Mouse (Mus musculus): Measurements from ENCODE around the gene Auts2. TPM values are rescaled to one million over a fixed set of nuclear protein-coding genes. Genes with fewer than 3 reads are reported as not detected.

Gene Auts2
- polyA plus RNA-seq, 1 experiment from 2014 or later = 95.1 TPM

DNA sequence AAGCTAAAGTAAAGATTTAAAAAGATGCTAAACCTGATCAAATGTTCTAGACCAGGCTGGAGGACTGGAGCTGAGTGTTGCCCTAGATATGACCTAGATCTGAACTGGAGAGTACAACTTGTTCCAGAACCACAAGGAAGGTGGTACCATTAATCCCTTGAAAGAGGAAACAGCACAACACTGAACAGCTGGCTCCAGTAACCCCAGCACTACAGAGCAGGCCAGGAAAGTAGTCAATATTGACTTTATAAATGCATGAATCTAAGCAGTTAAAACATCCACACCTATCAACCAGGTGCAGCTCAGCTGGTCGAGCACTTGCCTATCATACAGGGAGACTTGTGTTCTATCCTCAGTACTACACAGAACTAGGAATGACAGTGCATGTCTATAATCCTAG lies 281.4 kb downstream of the Auts2 start:
- Histone ChIP-seq H3K4me2 (no peak overlapping the region), H3K4me1 (peaks cover 40% of the 10 kb centered on the region), H3K27ac (no peak overlapping the region), H3K9me3 (replicated peaks) (no peaks in the 10 kb centered on the region), H3K4me3 (no peak overlapping the region), H3K36me3 (ENCODE audit: poor library complexity, severe bottlenecking) (0 out of 2 replicates have a peak, but pooled peaks cover 13% of the 10 kb centered on the region), H3K27me3 (no peaks in the 10 kb centered on the region), H3K9ac (no peak overlapping the region)
- 89% methylated on average over 1 of the region's 1 CpGs for WGBS
- ATAC-seq = no peak

DNA sequence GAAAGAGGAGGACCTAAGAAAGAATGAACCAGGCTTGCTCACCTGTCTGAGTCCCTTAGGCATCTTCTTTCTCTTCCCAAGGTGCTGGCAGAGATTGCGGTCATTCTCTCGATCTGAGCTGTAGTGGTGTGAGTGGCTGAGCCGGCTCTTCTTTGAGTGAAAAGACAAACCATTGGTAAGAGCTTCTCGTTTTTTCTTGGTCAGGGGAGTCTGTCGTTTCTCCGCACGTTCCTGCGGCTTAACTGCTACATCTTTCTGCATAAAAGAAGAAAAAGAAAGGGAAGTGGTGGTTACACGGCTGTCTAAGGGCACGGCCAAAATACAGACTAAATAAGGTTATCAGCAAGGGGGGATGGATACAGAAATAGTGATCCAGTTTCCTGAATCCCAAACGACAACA lies 284.3 kb downstream of the Auts2 start:
- ATAC-seq = no peak
- WGBS = 94% methylated on average over 11 of the region's 11 CpGs
- Histone ChIP-seq H3K9ac (no peak overlapping the region), H3K4me1 (peaks cover 19% of the 10 kb centered on the region), H3K4me3 (no peak overlapping the region), H3K9me3 (replicated peaks) (no peaks in the 10 kb centered on the region), H3K4me2 (no peak overlapping the region), H3K27ac (no peak overlapping the region), H3K36me3 (ENCODE audit: poor library complexity, severe bottlenecking) (peaks cover 13% of the 10 kb centered on the region; the same call in 1 of the 2 replicates), H3K27me3 (no peaks in the 10 kb centered on the region)

DNA sequence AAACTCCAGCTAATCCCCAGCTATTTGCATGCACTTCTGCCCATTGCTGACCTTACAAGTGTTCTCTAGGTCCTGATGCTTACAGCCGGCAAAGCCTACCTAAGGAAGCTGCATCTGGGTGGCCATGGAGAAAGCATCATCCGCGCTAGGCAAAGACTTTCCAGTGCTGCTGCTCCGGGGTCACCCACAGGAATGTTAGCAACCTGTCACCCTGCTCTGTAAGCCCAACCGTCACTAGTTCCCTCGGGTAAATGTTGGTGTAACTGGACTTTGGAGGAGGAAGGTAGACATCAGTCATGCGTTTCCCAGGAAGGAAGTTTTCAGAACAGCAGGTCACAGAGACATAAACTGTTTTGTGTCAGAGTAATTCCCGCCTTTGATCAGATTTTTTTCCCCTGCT lies 287.6 kb downstream of the Auts2 start:
- no peak for ATAC-seq
- no peak overlapping the region for H3K9ac ChIP-seq
- no peak overlapping the region for H3K4me3 ChIP-seq
- peaks cover 13% of the 10 kb centered on the region; the same call in 1 of the 2 replicates for H3K36me3 ChIP-seq (ENCODE audit: poor library complexity, severe bottlenecking)
- H3K9me3 ChIP-seq (replicated peaks) = no peaks in the 10 kb centered on the region
- no peak overlapping the region for H3K27ac ChIP-seq
- no peak overlapping the region for H3K4me2 ChIP-seq
- H3K4me1 ChIP-seq = 0 out of 2 replicates have a peak, but pooled peaks cover 9% of the 10 kb centered on the region
- 86% methylated on average over 8 of the region's 8 CpGs for WGBS
- no peaks in the 10 kb centered on the region for H3K27me3 ChIP-seq

GRCm38 (mm10) chr5:132249523-132249922 lies 293.6 kb downstream of the Auts2 start:
- Histone ChIP-seq H3K27ac (no peak overlapping the region), H3K4me2 (no peak overlapping the region), H3K36me3 (ENCODE audit: poor library complexity, severe bottlenecking) (no peaks in the 10 kb centered on the region), H3K9ac (no peak overlapping the region), H3K4me3 (no peak overlapping the region), H3K4me1 (peaks cover 25% of the 10 kb centered on the region), H3K9me3 (replicated peaks) (no peaks in the 10 kb centered on the region), H3K27me3 (no peaks in the 10 kb centered on the region)
- WGBS = 49% methylated on average over 11 of the region's 11 CpGs
- ATAC-seq = no peak

- 72% methylated on average over 7 of the region's 7 CpGs for WGBS
- no peak for ATAC-seq
These were observed 295.1 kb downstream of the Auts2 start for GRCm38 (mm10) chr5:132248069-132248468.

GRCm38 (mm10) chr5:132235460-132235859 lies 307.7 kb downstream of the Auts2 start:
- Histone ChIP-seq H3K27ac (no peak overlapping the region), H3K9me3 (replicated peaks) (no peaks in the 10 kb centered on the region), H3K9ac (no peak overlapping the region), H3K4me2 (no peak overlapping the region), H3K27me3 (no peaks in the 10 kb centered on the region), H3K36me3 (ENCODE audit: poor library complexity, severe bottlenecking) (no peaks in the 10 kb centered on the region), H3K4me3 (no peak overlapping the region), H3K4me1 (peaks cover 24% of the 10 kb centered on the region)
- no peak for ATAC-seq
- 83% methylated on average over 5 of the region's 5 CpGs for WGBS

More at GRCm38 (mm10) chr5:132248069-132248468, 295.1 kb downstream of the Auts2 start:
- Histone ChIP-seq H3K4me1 (peaks cover 25% of the 10 kb centered on the region), H3K4me2 (no peak overlapping the region), H3K36me3 (ENCODE audit: poor library complexity, severe bottlenecking) (no peaks in the 10 kb centered on the region), H3K9ac (no peak overlapping the region), H3K27ac (no peak overlapping the region), H3K27me3 (no peaks in the 10 kb centered on the region), H3K9me3 (replicated peaks) (no peaks in the 10 kb centered on the region), H3K4me3 (no peak overlapping the region)

DNA sequence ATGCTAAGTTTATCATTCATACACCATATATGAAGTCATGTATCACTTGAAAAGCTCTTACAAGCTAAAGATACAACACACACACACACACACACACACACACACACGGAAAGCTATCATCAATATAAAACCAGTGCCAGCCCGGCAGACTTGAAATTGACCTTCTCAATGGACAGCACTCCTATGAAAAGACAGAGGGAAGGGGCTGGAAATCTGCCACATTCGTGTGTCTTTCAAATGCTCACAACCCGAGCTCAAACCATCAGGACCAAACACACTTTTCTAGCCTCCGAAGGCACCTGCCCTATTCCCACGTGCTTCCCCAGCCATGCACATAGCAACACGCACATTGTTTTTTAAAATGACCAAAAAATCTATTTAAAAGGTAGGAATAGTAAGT lies 308.7 kb downstream of the Auts2 start:
- Histone ChIP-seq H3K4me3 (no peak overlapping the region), H3K4me1 (peaks cover 34% of the 10 kb centered on the region), H3K36me3 (ENCODE audit: poor library complexity, severe bottlenecking) (no peaks in the 10 kb centered on the region), H3K27me3 (no peaks in the 10 kb centered on the region), H3K9me3 (replicated peaks) (no peaks in the 10 kb centered on the region), H3K27ac (no peak overlapping the region), H3K4me2 (no peak overlapping the region), H3K9ac (no peak overlapping the region)
- WGBS = 64% methylated on average over 7 of the region's 7 CpGs
- ATAC-seq = no peak

- peak; percentile 79 for ATAC-seq
- 0 out of 2 replicates have a peak overlapping the region, but pooled peaks have one; percentile 27 for H3K27ac ChIP-seq
- H3K36me3 ChIP-seq (ENCODE audit: poor library complexity, severe bottlenecking) = no peaks in the 10 kb centered on the region
- H3K27me3 ChIP-seq = peaks cover 3% of the 10 kb centered on the region
- H3K4me1 ChIP-seq = peaks cover 44% of the 10 kb centered on the region
- peak overlapping the region; percentile 12; the same call in 1 of the 2 replicates for H3K4me2 ChIP-seq
- no peaks in the 10 kb centered on the region for H3K9me3 ChIP-seq (replicated peaks)
- WGBS = 24% methylated on average over 10 of the region's 10 CpGs
- H3K4me3 ChIP-seq = no peak overlapping the region
- peak overlapping the region; percentile 22; the same call in 1 of the 2 replicates for H3K9ac ChIP-seq
These were observed 311.7 kb downstream of the Auts2 start for GRCm38 (mm10) chr5:132231280-132232047.

GRCm38 (mm10) chr5:132229644-132230357 lies 313.3 kb downstream of the Auts2 start:
- peaks cover 3% of the 10 kb centered on the region for H3K27me3 ChIP-seq
- peaks cover 42% of the 10 kb centered on the region for H3K4me1 ChIP-seq
- peak overlapping the region; percentile 38 for H3K4me2 ChIP-seq
- H3K4me3 ChIP-seq = no peak overlapping the region
- 0 out of 2 replicates have a peak, but pooled peaks cover 3% of the 10 kb centered on the region for H3K36me3 ChIP-seq (ENCODE audit: poor library complexity, severe bottlenecking)
- ATAC-seq = peak; percentile 87
- H3K27ac ChIP-seq = peak overlapping the region; percentile 62
- no peaks in the 10 kb centered on the region for H3K9me3 ChIP-seq (replicated peaks)
- no peak overlapping the region for H3K9ac ChIP-seq
- 2% methylated on average over 8 of the region's 8 CpGs for WGBS

- no peak overlapping the region for H3K4me3 ChIP-seq
- WGBS = 24% methylated on average over 1 of the region's 1 CpGs
- peaks cover 42% of the 10 kb centered on the region for H3K4me1 ChIP-seq
- peak overlapping the region; percentile 38 for H3K4me2 ChIP-seq
- H3K27ac ChIP-seq = peak overlapping the region; percentile 62
- peaks cover 3% of the 10 kb centered on the region for H3K27me3 ChIP-seq
- H3K9me3 ChIP-seq (replicated peaks) = no peaks in the 10 kb centered on the region
- ATAC-seq = peak; percentile 66; the same call in 1 of the 2 replicates
- no peak overlapping the region for H3K9ac ChIP-seq
- H3K36me3 ChIP-seq (ENCODE audit: poor library complexity, severe bottlenecking) = 0 out of 2 replicates have a peak, but pooled peaks cover 3% of the 10 kb centered on the region
These were observed 314.1 kb downstream of the Auts2 start for GRCm38 (mm10) chr5:132229023-132229422.

DNA sequence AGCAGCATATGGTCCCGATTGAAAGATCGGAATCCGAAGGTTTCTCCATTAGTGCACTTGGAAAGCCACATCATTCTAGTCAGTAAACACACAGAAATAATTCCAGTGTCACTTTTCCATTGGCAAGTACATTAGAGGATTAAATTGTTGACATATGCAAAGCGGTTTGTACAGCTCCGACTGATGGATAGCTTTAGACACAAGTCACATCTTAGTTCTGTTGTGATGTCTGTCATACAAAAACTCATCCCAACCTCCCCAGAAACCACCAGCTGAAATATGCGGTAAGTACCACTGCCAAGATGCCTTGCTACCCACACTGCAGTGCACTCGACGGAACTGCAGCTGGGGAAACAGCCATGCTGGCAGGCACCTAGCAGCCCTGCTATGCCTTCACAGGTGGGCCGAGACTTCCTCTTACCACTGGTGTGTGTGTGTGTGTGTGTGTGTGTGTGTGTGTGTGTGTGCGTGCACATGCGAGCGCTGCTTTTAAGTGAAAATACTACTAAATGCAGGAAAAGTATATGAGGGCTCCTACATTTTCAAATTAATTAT lies 322.7 kb downstream of the Auts2 start:
- no peak overlapping the region for H3K4me2 ChIP-seq
- H3K4me3 ChIP-seq = no peak overlapping the region
- no peak overlapping the region for H3K9ac ChIP-seq
- H3K27ac ChIP-seq = no peak overlapping the region
- H3K4me1 ChIP-seq = peaks cover 28% of the 10 kb centered on the region
- no peak for ATAC-seq
- no peaks in the 10 kb centered on the region for H3K27me3 ChIP-seq
- no peaks in the 10 kb centered on the region for H3K9me3 ChIP-seq (replicated peaks)
- H3K36me3 ChIP-seq (ENCODE audit: poor library complexity, severe bottlenecking) = 0 out of 2 replicates have a peak, but pooled peaks cover 2% of the 10 kb centered on the region
- 76% methylated on average over 12 of the region's 12 CpGs for WGBS

DNA sequence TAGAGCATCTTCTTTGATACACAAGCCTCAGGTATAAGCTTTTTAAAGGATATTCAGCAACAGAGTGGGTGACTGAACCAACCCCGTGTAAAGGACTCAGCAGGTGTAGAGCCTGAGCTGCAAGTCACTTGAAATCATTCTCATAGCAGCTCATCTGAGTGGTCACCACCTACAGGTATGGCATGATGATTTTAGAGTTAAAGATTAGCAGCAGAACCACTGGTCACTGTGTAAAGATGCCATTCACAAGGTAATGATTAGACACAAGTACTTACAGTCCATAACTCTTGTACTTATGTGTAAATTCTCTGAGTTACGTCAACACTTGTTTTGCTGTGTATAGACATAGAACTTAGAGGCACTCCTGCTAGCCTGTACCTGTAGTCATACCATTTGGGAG lies 327.0 kb downstream of the Auts2 start:
- no peaks in the 10 kb centered on the region for H3K27me3 ChIP-seq
- no peak overlapping the region for H3K9ac ChIP-seq
- H3K4me2 ChIP-seq = no peak overlapping the region
- H3K4me3 ChIP-seq = no peak overlapping the region
- no peaks in the 10 kb centered on the region for H3K36me3 ChIP-seq (ENCODE audit: poor library complexity, severe bottlenecking)
- 95% methylated on average over 2 of the region's 2 CpGs for WGBS
- no peaks in the 10 kb centered on the region for H3K9me3 ChIP-seq (replicated peaks)
- H3K27ac ChIP-seq = no peak overlapping the region
- peaks cover 31% of the 10 kb centered on the region for H3K4me1 ChIP-seq
- no peak for ATAC-seq

Data from forebrain, embryonic 13.5 days (tissue).